Mouse (Mus musculus): ENCODE results near the gene Cdc45. TPM values are rescaled to one million over a fixed set of nuclear protein-coding genes. Genes with fewer than 3 reads are reported as not detected.

Gene Cdc45
- total and polyA plus RNA-seq, 2 experiments from 2014 or later: 5.5 to 11.7 TPM

- no peak overlapping the region for H3K9ac ChIP-seq
Observed at GRCm38 (mm10) chr16:18762960-18763359, 48.8 kb downstream of the Cdc45 start.

GRCm38 (mm10) chr16:18761734-18762133, 50.1 kb downstream of the Cdc45 start:
- no peak for DNase-seq
- H3K36me3 ChIP-seq (ENCODE audit: insufficient read depth): no peaks in the 10 kb centered on the region
- no peak overlapping the region for H3K4me3 ChIP-seq (ENCODE audit: low read depth, low read length)
- 84% methylated on average over 4 of the region's 4 CpGs for WGBS
- no peak overlapping the region for H3K4me2 ChIP-seq (ENCODE audit: low read depth)
- H3K27ac ChIP-seq (ENCODE audit: low read depth, low read length): no peak overlapping the region
- no peak overlapping the region for H3K9ac ChIP-seq
- H3K4me1 ChIP-seq (ENCODE audit: insufficient read depth): no peaks in the 10 kb centered on the region
- no peaks in the 10 kb centered on the region for H3K9me3 ChIP-seq (ENCODE audit: low read length)
- H3K27me3 ChIP-seq (ENCODE audit: insufficient read depth, low read length): no peaks in the 10 kb centered on the region
- no peak for ATAC-seq
- no peak for TF ChIP-seq CTCF (IDR thresholded peaks at IDR 0.05; ENCODE audit: low read depth)

More at GRCm38 (mm10) chr16:18762960-18763359, 48.8 kb downstream of the Cdc45 start:
- Histone ChIP-seq H3K27ac (ENCODE audit: low read depth, low read length) (no peak overlapping the region), H3K36me3 (ENCODE audit: insufficient read depth) (no peaks in the 10 kb centered on the region), H3K9me3 (ENCODE audit: low read length) (no peaks in the 10 kb centered on the region), H3K4me1 (ENCODE audit: insufficient read depth) (no peaks in the 10 kb centered on the region), H3K27me3 (ENCODE audit: insufficient read depth, low read length) (no peaks in the 10 kb centered on the region), H3K4me3 (ENCODE audit: low read depth, low read length) (no peak overlapping the region), H3K4me2 (ENCODE audit: low read depth) (no peak overlapping the region)
- WGBS: 82% methylated on average over 3 of the region's 3 CpGs
- no peak for ATAC-seq
- no peak for DNase-seq
- no peak for TF ChIP-seq CTCF (IDR thresholded peaks at IDR 0.05; ENCODE audit: low read depth)

- no peaks in the 10 kb centered on the region for H3K4me1 ChIP-seq (ENCODE audit: insufficient read depth)
- DNase-seq (no peak), ATAC-seq (no peak)
- no peak overlapping the region for H3K4me2 ChIP-seq (ENCODE audit: low read depth)
- no peak overlapping the region for H3K4me3 ChIP-seq (ENCODE audit: low read depth, low read length)
- H3K9ac ChIP-seq: no peak overlapping the region
- no peak overlapping the region for H3K27ac ChIP-seq (ENCODE audit: low read depth, low read length)
- TF ChIP-seq CTCF (IDR thresholded peaks at IDR 0.05; ENCODE audit: low read depth): no peak
- no peaks in the 10 kb centered on the region for H3K36me3 ChIP-seq (ENCODE audit: insufficient read depth)
- no peaks in the 10 kb centered on the region for H3K9me3 ChIP-seq (ENCODE audit: low read length)
- 56% methylated on average over 10 of the region's 10 CpGs for WGBS
- no peaks in the 10 kb centered on the region for H3K27me3 ChIP-seq (ENCODE audit: insufficient read depth, low read length)
Observed at GRCm38 (mm10) chr16:18751885-18752499, 59.8 kb downstream of the Cdc45 start.

- H3K27me3 ChIP-seq (ENCODE audit: insufficient read depth, low read length): no peaks in the 10 kb centered on the region
- DNase-seq (no peak), ATAC-seq (no peak)
- no peaks in the 10 kb centered on the region for H3K9me3 ChIP-seq (ENCODE audit: low read length)
- TF ChIP-seq CTCF (IDR thresholded peaks at IDR 0.05; ENCODE audit: low read depth): no peak
- H3K27ac ChIP-seq (ENCODE audit: low read depth, low read length): no peak overlapping the region
- no peak overlapping the region for H3K4me2 ChIP-seq (ENCODE audit: low read depth)
- 85% methylated on average over 11 of the region's 11 CpGs for WGBS
- no peak overlapping the region for H3K9ac ChIP-seq
- H3K4me1 ChIP-seq (ENCODE audit: insufficient read depth): no peaks in the 10 kb centered on the region
- no peaks in the 10 kb centered on the region for H3K36me3 ChIP-seq (ENCODE audit: insufficient read depth)
- H3K4me3 ChIP-seq (ENCODE audit: low read depth, low read length): no peak overlapping the region
Observed at GRCm38 (mm10) chr16:18751101-18751500, 60.7 kb downstream of the Cdc45 start.

- no peak for ATAC-seq
- WGBS: 84% methylated on average over 20 of the region's 20 CpGs
- H3K27ac ChIP-seq (ENCODE audit: low read depth, low read length): no peak overlapping the region
- TF ChIP-seq CTCF (IDR thresholded peaks at IDR 0.05; ENCODE audit: low read depth): no peak
- H3K9ac ChIP-seq: no peak overlapping the region
- no peaks in the 10 kb centered on the region for H3K9me3 ChIP-seq (ENCODE audit: low read length)
- no peaks in the 10 kb centered on the region for H3K36me3 ChIP-seq (ENCODE audit: insufficient read depth)
- H3K4me1 ChIP-seq (ENCODE audit: insufficient read depth): no peaks in the 10 kb centered on the region
- no peak for DNase-seq
- no peaks in the 10 kb centered on the region for H3K27me3 ChIP-seq (ENCODE audit: insufficient read depth, low read length)
- H3K4me2 ChIP-seq (ENCODE audit: low read depth): no peak overlapping the region
- no peak overlapping the region for H3K4me3 ChIP-seq (ENCODE audit: low read depth, low read length)
Observed at GRCm38 (mm10) chr16:18746268-18747122, 65.3 kb downstream of the Cdc45 start.

GRCm38 (mm10) chr16:18738303-18738702, 73.5 kb downstream of the Cdc45 start:
- TF ChIP-seq CTCF (IDR thresholded peaks at IDR 0.05; ENCODE audit: low read depth): no peak
- no peaks in the 10 kb centered on the region for H3K27me3 ChIP-seq (ENCODE audit: insufficient read depth, low read length)
- ATAC-seq (no peak), DNase-seq (no peak)
- H3K4me3 ChIP-seq (ENCODE audit: low read depth, low read length): no peak overlapping the region
- no peaks in the 10 kb centered on the region for H3K9me3 ChIP-seq (ENCODE audit: low read length)
- H3K9ac ChIP-seq: no peak overlapping the region
- H3K27ac ChIP-seq (ENCODE audit: low read depth, low read length): no peak overlapping the region
- no peak overlapping the region for H3K4me2 ChIP-seq (ENCODE audit: low read depth)
- no peaks in the 10 kb centered on the region for H3K4me1 ChIP-seq (ENCODE audit: insufficient read depth)
- no peaks in the 10 kb centered on the region for H3K36me3 ChIP-seq (ENCODE audit: insufficient read depth)

All from forebrain, postnatal 0 days (tissue).